Mouse (Mus musculus): ENCODE data around the gene Avpi1.

DNA sequence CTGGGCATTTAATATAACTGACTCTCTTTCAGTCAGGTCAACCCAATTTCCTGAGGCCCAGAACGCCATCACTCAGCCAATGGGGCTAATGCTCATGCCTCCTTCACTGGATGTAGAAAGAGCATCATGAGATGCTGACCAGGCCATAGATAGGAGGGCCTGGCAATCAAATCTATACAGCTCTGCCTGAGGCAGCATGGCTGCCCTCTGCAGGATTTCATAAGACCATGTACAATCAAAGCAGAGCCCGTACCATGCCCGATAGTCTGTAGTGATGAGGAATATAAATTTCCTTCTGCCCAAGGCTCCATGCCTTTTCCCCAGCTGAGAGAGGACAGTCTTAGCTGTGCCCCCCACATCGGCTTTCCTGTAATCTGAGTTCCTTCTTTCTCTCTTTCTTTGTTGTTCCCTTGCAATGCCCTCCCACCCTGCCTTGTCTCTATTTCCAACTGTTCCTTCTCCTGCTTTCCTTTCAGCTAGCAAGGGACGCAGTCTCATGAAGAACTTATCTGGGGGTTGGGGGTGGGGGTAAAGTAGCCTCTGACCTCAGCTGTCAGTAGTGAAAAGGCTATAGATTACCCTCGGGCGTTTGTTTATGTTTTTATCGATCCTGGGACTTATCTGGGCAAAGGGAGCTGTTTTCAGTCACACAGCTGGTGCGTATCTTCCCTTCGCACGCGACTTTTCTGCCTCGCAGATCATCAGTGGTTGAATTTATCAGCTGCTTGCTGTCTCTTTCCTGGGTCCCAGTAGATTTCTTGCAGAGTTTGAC is 29.6 kb upstream of the Avpi1 start:
- TF ChIP-seq POLR2A (IDR thresholded peaks at IDR 0.05; ENCODE audit: insufficient read depth, low read length): no peak
- no peak for TF ChIP-seq EP300 (IDR thresholded peaks at IDR 0.05; ENCODE audit: insufficient read depth, low read depth, low read length)
- TF ChIP-seq CTCF (IDR thresholded peaks at IDR 0.05; ENCODE audit: low read depth, low read length): no peak

All from ES-Bruce4 (cell line).